Mouse (Mus musculus) heart, embryonic 14.5 days (tissue): Measurements from ENCODE around the gene Gm38100. TPM values are rescaled to one million over a fixed set of nuclear protein-coding genes. Genes with fewer than 3 reads are reported as not detected.

Experiments used
- ATAC-seq: fragments of 200-750 bp; cut with Nextera tagmentation; 2 replicates; pipeline ENCODE4 v1.8.0; 2017; ENCODE audit warnings: low read depth, moderate TSS enrichment; ENCODE audit not compliant: insufficient number of reproducible peaks, insufficient read depth, low FRiP score
- H3K27ac ChIP-seq, 2 experiments: fragments of 200-500 bp in 1 of 2; fragments of 300-500 bp in 1 of 2; sonication (generic) in 1 of 2; replicated peaks in 1 of 2; 2 replicates each; pipeline ENCODE4 v1.5.1; 2012 to 2014; ENCODE audit warnings: low read depth in 2 of 2, low read length in 2 of 2, control low read depth in 1 of 2, mild to moderate bottlenecking in 1 of 2, mixed read lengths in 1 of 2; ENCODE audit not compliant: control insufficient read depth in 1 of 2, insufficient read depth in 1 of 2
- H3K27me3 ChIP-seq: fragments of 300-500 bp; sonication (generic); 2 replicates; pipeline ENCODE4 v1.6.1; 2014; ENCODE audit warnings: mild to moderate bottlenecking, low read length, control low read depth; ENCODE audit not compliant: control insufficient read depth, insufficient read depth
- H3K36me3 ChIP-seq: fragments of 300-500 bp; sonication (generic); 2 replicates; pipeline ENCODE4 v1.6.1; 2014; ENCODE audit warnings: mild to moderate bottlenecking, control low read depth, low read length, mixed read lengths; ENCODE audit not compliant: control insufficient read depth, insufficient read depth
- H3K4me1 ChIP-seq, 2 experiments: fragments of 200-500 bp in 1 of 2; fragments of 300-500 bp in 1 of 2; sonication (generic) in 1 of 2; 2 replicates each; pipeline ENCODE4 v1.6.1; 2012 to 2014; ENCODE audit warnings: low read length in 2 of 2, control low read depth in 1 of 2, mixed read lengths in 1 of 2; ENCODE audit not compliant: control insufficient read depth in 2 of 2, insufficient read depth in 2 of 2
- H3K4me2 ChIP-seq: fragments of 300-500 bp; sonication (generic); 2 replicates; pipeline ENCODE4 v1.6.1; 2014; ENCODE audit warnings: mild to moderate bottlenecking, low read length
- H3K4me3 ChIP-seq, 2 experiments: fragments of 200-500 bp in 1 of 2; fragments of 300-500 bp in 1 of 2; sonication (generic) in 1 of 2; 2 replicates each; pipeline ENCODE4 v1.5.1; 2012 to 2014; ENCODE audit warnings: low read length in 2 of 2, mild to moderate bottlenecking in 2 of 2, control low read depth in 1 of 2, low read depth in 1 of 2, moderate library complexity in 1 of 2; ENCODE audit not compliant: control insufficient read depth in 1 of 2, insufficient read depth in 1 of 2
- H3K9ac ChIP-seq: fragments of 300-500 bp; sonication (generic); 2 replicates; pipeline ENCODE4 v1.6.1; 2014; ENCODE audit warnings: mild to moderate bottlenecking, low read length
- H3K9me3 ChIP-seq: fragments of 300-500 bp; sonication (generic); 2 replicates; pipeline ENCODE4 v1.6.1; 2016; ENCODE audit warnings: low read length, control low read depth; ENCODE audit not compliant: control insufficient read depth
- WGBS: fragments of 180-500 bp; shearing (Covaris S2); extraction: QIAGEN DNeasy Blood & Tissue Kit; methylation state at CpG from one replicate; pipeline ENCODE4 v1.1.7; 2014; 5-methylcytosine and 5-hydroxymethylcytosine counted together
- polyA plus RNA-seq: library from polyadenylated mRNA; unstranded; fragments of >200 nt; fragmentation: Nextera tagmentation; extraction: Ambion mirVana; gene quantifications from 2 replicates; pipeline ENCODE4 v1.2.1, GENCODE M21; 2014

The Gm38100 gene
- polyA plus RNA-seq = 0.11 TPM in 1 of 2 replicates, not detected in the other

GRCm38 (mm10) chr1:175920029-175920428 is at the start of gene Gm38100:
Gene Gm38100 (plus strand): TSS chr1:175920329.
- no peaks in the 10 kb centered on the region for H3K36me3 ChIP-seq
- no peaks in the 10 kb centered on the region for H3K27me3 ChIP-seq
- H3K4me1 ChIP-seq = peaks cover 0 to 4% of the 10 kb centered on the region in 2 experiments; a peak in 1 of 4 replicates
- H3K4me2 ChIP-seq = no peak within 1 kb of the TSS
- H3K4me3 ChIP-seq = no peak within 1 kb of the TSS
- no peak for ATAC-seq
- no peaks in the 10 kb centered on the region for H3K9me3 ChIP-seq
- WGBS = 83% methylated on average over 9 of the region's 9 CpGs
- no peak within 1 kb of the TSS for H3K27ac ChIP-seq
- H3K9ac ChIP-seq = no peak within 1 kb of the TSS

GRCm38 (mm10) chr1:175870716-175871115 is 49.4 kb upstream of the Gm38100 start:
- no peak overlapping the region for H3K4me3 ChIP-seq
- H3K9ac ChIP-seq = no peak overlapping the region
- H3K4me2 ChIP-seq = no peak overlapping the region
- H3K27me3 ChIP-seq = no peaks in the 10 kb centered on the region
- 74% methylated on average over 3 of the region's 3 CpGs for WGBS
- H3K9me3 ChIP-seq = no peaks in the 10 kb centered on the region
- H3K36me3 ChIP-seq = no peaks in the 10 kb centered on the region
- no peak for ATAC-seq
- H3K4me1 ChIP-seq = no peaks in the 10 kb centered on the region
- H3K27ac ChIP-seq = no peak overlapping the region

GRCm38 (mm10) chr1:175872028-175872816 is 47.9 kb upstream of the Gm38100 start:
- H3K4me2 ChIP-seq = no peak overlapping the region
- no peaks in the 10 kb centered on the region for H3K4me1 ChIP-seq
- H3K27ac ChIP-seq = no peak overlapping the region
- no peak overlapping the region for H3K9ac ChIP-seq
- 80% methylated on average over 6 of the region's 6 CpGs for WGBS
- no peak overlapping the region for H3K4me3 ChIP-seq
- no peak for ATAC-seq
- no peaks in the 10 kb centered on the region for H3K9me3 ChIP-seq
- H3K36me3 ChIP-seq = no peaks in the 10 kb centered on the region
- no peaks in the 10 kb centered on the region for H3K27me3 ChIP-seq

- under 1% methylated on average over 66 of the region's 66 CpGs for WGBS
- no peaks in the 10 kb centered on the region for H3K27me3 ChIP-seq
- H3K36me3 ChIP-seq = peaks cover 25% of the 10 kb centered on the region
- H3K4me1 ChIP-seq = peaks cover 0 to 12% of the 10 kb centered on the region in 2 experiments; a peak in 2 of 4 replicates
- no peaks in the 10 kb centered on the region for H3K9me3 ChIP-seq
- H3K4me2 ChIP-seq = peak within 1 kb of the TSS; percentile 92
- H3K4me3 ChIP-seq = peak within 1 kb of the TSS; percentile 96 to 99
- H3K27ac ChIP-seq = peak within 1 kb of the TSS; percentile 88 to 96
- ATAC-seq = peak; percentile 86
- peak within 1 kb of the TSS; percentile 86 for H3K9ac ChIP-seq
Measured at GRCm38 (mm10) chr1:175880453-175881296, 39.5 kb upstream of the Gm38100 start, which contains the start of gene Exo1. Gene Exo1 (plus strand): TSS chr1:175880581.

- Histone ChIP-seq H3K4me3 (no peak overlapping the region), H3K4me2 (no peak overlapping the region), H3K27me3 (no peaks in the 10 kb centered on the region), H3K9ac (no peak overlapping the region), H3K4me1 (peaks cover 0 to 12% of the 10 kb centered on the region in 2 experiments; a peak in 2 of 4 replicates), H3K36me3 (peaks cover 49% of the 10 kb centered on the region), H3K27ac (no peak overlapping the region), H3K9me3 (no peaks in the 10 kb centered on the region)
- WGBS = 78% methylated on average over 3 of the region's 3 CpGs
- no peak for ATAC-seq
Measured at GRCm38 (mm10) chr1:175883398-175883797, 36.7 kb upstream of the Gm38100 start.

- ATAC-seq = no peak
Measured at GRCm38 (mm10) chr1:175893263-175893662, 26.9 kb upstream of the Gm38100 start.

GRCm38 (mm10) chr1:175893726-175894125 is 26.4 kb upstream of the Gm38100 start:
- Histone ChIP-seq H3K9me3 (no peaks in the 10 kb centered on the region), H3K36me3 (peaks cover 71% of the 10 kb centered on the region), H3K4me1 (no peaks in the 10 kb centered on the region), H3K27me3 (no peaks in the 10 kb centered on the region), H3K4me2 (no peak overlapping the region), H3K4me3 (no peak overlapping the region), H3K9ac (no peak overlapping the region), H3K27ac (no peak overlapping the region)
- ATAC-seq = no peak
- 90% methylated on average over 12 of the region's 12 CpGs for WGBS

More at GRCm38 (mm10) chr1:175893263-175893662, 26.9 kb upstream of the Gm38100 start:
- WGBS = 86% methylated on average over 6 of the region's 6 CpGs
- no peaks in the 10 kb centered on the region for H3K9me3 ChIP-seq
- no peak overlapping the region for H3K4me3 ChIP-seq
- H3K4me1 ChIP-seq = no peaks in the 10 kb centered on the region
- H3K27ac ChIP-seq = no peak overlapping the region
- H3K4me2 ChIP-seq = no peak overlapping the region
- H3K9ac ChIP-seq = no peak overlapping the region
- peaks cover 73% of the 10 kb centered on the region for H3K36me3 ChIP-seq
- no peaks in the 10 kb centered on the region for H3K27me3 ChIP-seq
